Mouse (Mus musculus) ES-E14 (cell line): ENCODE measurements at regions not wholly inside any gene's neighbourhood (a gene's known extent, or its start where the extent isn't known, plus 50 kb on each side); places are given as distances from the start of the nearest gene placed in this dataset.

Experiments used
- DNase-seq: peaks from one replicate; pipeline ENCODE4 v3.0.0-alpha.2; 2013; ENCODE audit warnings: low read depth, low spot score
- H3K27ac ChIP-seq: 2 replicates; pipeline ENCODE4 v1.5.1; 2012; ENCODE audit warnings: low read depth, mild to moderate bottlenecking, low read length, moderate library complexity, mixed read lengths; ENCODE audit not compliant: poor library complexity, insufficient read depth, severe bottlenecking
- H3K36me3 ChIP-seq: 2 replicates; pipeline ENCODE4 v1.6.1; 2012; ENCODE audit warnings: mild to moderate bottlenecking, low read length, moderate library complexity, mixed read lengths; ENCODE audit not compliant: control insufficient read depth, poor library complexity, insufficient read depth, severe bottlenecking
- H3K4me1 ChIP-seq, 2 experiments: fragments of 150-350 bp in 1 of 2; sonication (generic) in 1 of 2; 2 replicates each; pipeline ENCODE4 v1.6.1; 2012; ENCODE audit warnings: low read length in 2 of 2, mild to moderate bottlenecking in 1 of 2, mixed read lengths in 1 of 2; ENCODE audit not compliant: control insufficient read depth in 2 of 2, insufficient read depth in 2 of 2, poor library complexity in 1 of 2
- H3K4me3 ChIP-seq, 2 experiments: fragments of 150-350 bp in 1 of 2; sonication (generic) in 1 of 2; 2 replicates each; pipeline ENCODE4 v1.5.1; 2012; ENCODE audit warnings: low read length in 2 of 2, low read depth in 1 of 2, mild to moderate bottlenecking in 1 of 2, mixed read lengths in 1 of 2; ENCODE audit not compliant: insufficient read depth in 1 of 2, poor library complexity in 1 of 2, severe bottlenecking in 1 of 2
- H3K9ac ChIP-seq: 2 replicates; pipeline ENCODE4 v1.6.1; 2012; ENCODE audit warnings: low read depth, mild to moderate bottlenecking, low read length, mixed read lengths; ENCODE audit not compliant: poor library complexity, insufficient read depth, severe bottlenecking
- H3K9me3 ChIP-seq: fragments of 150-350 bp; sonication (generic); 2 replicates; pipeline ENCODE4 v1.6.1; 2012; ENCODE audit warnings: low read depth, mild to moderate bottlenecking, low read length; ENCODE audit not compliant: control insufficient read depth, insufficient read depth
- CHD2 ChIP-seq: IDR thresholded peaks from 2 replicates; pipeline ENCODE4 v1.6.1; 2014; ENCODE audit warnings: mild to moderate bottlenecking, low read depth, low read length, inconsistent platforms
- HCFC1 ChIP-seq: IDR thresholded peaks from 2 replicates; pipeline ENCODE4 v1.6.1; 2012; ENCODE audit warnings: low read length, inconsistent platforms, borderline replicate concordance; ENCODE audit not compliant: insufficient read depth
- MAFK ChIP-seq: IDR thresholded peaks from 2 replicates; pipeline ENCODE4 v1.6.1; 2014; ENCODE audit warnings: mild to moderate bottlenecking, low read depth, low read length, inconsistent platforms; ENCODE audit not compliant: insufficient read depth
- ZC3H11A ChIP-seq: IDR thresholded peaks from 2 replicates; pipeline ENCODE4 v1.6.1; 2012; ENCODE audit warnings: low read depth, mild to moderate bottlenecking, inconsistent platforms, low read length, borderline replicate concordance
- ZNF384 ChIP-seq: IDR thresholded peaks from 2 replicates; pipeline ENCODE4 v1.6.1; 2012; ENCODE audit warnings: low read depth, low read length, inconsistent platforms
- in situ Hi-C, 2 experiments: fragments of 600-800 bp; cut with MboI; formaldehyde crosslinking; loops; one replicate each; pipeline ENCODE4 v1.15.1; 2025; ENCODE audit warnings: low sequenced_read_pairs in 2 of 2, inconsistent platforms in 1 of 2; ENCODE audit not compliant: unreplicated experiment in 2 of 2

DNA sequence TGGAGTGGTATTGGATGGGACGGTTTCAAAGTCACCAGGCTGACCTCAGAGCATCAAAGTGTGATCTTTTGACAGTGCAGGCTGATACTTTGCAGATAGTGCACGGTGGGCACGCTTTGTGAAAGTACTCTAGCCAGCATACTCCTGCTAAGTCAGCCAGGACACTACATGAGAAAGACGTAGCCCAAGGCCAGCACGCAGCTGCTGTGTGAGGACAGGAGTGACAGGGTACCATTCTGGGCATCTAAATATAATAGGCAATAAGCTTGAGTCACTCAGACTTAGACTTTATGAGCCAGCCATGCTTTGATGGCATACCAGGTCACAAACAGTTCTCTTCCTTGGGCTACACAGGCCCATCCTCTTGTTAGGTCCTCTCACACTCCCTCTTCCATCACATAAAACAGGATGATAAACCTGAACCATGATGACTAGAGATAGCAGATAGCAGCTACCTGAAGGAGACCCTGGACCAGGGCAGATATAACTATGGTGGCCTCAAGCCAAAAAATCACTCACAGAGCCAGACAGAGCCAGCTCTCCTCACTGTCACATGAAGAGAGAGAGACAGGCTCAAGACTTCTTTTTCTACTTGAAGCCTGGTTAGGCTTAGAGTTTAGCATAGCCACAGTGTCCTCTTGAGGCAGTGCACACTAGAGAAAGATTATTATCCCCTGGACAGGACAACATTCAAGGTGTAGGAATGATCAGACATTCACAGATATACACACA, 156.7 kb upstream of the Rreb1 start:
- no peaks in the 10 kb centered on the region for H3K9me3 ChIP-seq
- in situ Hi-C loops: no loop called here
- TF ChIP-seq HCFC1 (no peak), MAFK (no peak), ZC3H11A (no peak), ZNF384 (no peak), CHD2 (no peak)
- H3K9ac ChIP-seq: no peak overlapping the region
- H3K4me1 ChIP-seq: no peaks in the 10 kb centered on the region
- DNase-seq: no peak
- H3K27ac ChIP-seq: no peak overlapping the region
- H3K4me3 ChIP-seq: no peak overlapping the region
- H3K36me3 ChIP-seq: no peaks in the 10 kb centered on the region

DNA sequence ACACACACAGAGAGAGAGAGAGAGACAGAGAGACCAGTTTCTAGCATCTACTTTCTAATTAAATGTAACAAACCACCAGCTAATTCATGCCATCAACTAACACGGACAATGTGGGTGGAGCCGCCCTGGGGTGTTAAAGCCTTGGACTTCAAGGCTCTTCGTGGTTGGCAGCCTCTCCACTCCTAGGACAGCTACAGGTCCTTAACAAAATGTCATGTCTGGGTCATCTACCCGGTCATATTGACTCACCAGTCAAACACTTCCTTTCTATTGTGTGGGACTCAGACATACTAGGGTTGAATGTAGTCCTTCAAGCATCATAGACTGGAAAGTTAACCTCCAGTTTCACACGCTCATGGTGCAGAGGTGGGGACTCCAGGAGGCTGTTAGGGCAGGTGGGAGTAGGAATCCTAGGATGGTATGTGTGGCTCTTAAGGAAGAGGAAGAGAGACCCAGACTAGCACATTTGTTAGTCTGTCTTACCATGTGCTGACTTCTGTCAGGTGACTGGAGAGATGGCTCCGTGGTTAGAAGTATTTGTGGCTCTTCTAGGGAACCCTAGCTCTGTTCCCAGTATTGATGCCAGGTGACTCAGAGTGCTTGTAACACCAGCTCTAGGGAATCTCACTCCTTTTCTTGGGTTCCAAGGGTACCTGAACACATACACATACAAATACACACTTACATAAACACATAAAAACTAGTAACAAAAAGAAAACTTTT, 155.7 kb upstream of the Rreb1 start:
- Histone ChIP-seq H3K4me3 (no peak overlapping the region), H3K9ac (no peak overlapping the region), H3K36me3 (no peaks in the 10 kb centered on the region), H3K4me1 (no peaks in the 10 kb centered on the region), H3K9me3 (no peaks in the 10 kb centered on the region), H3K27ac (no peak overlapping the region)
- no peak for DNase-seq
- in situ Hi-C loops: no loop called here
- TF ChIP-seq ZC3H11A (no peak), MAFK (no peak), ZNF384 (no peak), CHD2 (no peak), HCFC1 (no peak)

- no peaks in the 10 kb centered on the region for H3K36me3 ChIP-seq
- TF ChIP-seq ZNF384 (no peak), MAFK (no peak), HCFC1 (no peak), ZC3H11A (no peak), CHD2 (no peak)
- H3K9me3 ChIP-seq: no peaks in the 10 kb centered on the region
- no peak overlapping the region for H3K4me3 ChIP-seq
- in situ Hi-C loops: no loop called here
- no peak for DNase-seq
- no peak overlapping the region for H3K9ac ChIP-seq
- no peak overlapping the region for H3K27ac ChIP-seq
- no peaks in the 10 kb centered on the region for H3K4me1 ChIP-seq
These were observed 153.5 kb upstream of the Rreb1 start for GRCm38 (mm10) chr13:37624741-37625140.

- DNase-seq: no peak
- H3K27ac ChIP-seq: no peak overlapping the region
- H3K4me3 ChIP-seq: no peak overlapping the region
- TF ChIP-seq HCFC1 (no peak), CHD2 (no peak), ZNF384 (no peak), MAFK (no peak), ZC3H11A (no peak)
- no peaks in the 10 kb centered on the region for H3K4me1 ChIP-seq
- H3K36me3 ChIP-seq: no peaks in the 10 kb centered on the region
- H3K9me3 ChIP-seq: no peaks in the 10 kb centered on the region
- H3K9ac ChIP-seq: no peak overlapping the region
- in situ Hi-C loops: no loop called here
These were observed 152.5 kb upstream of the Rreb1 start for GRCm38 (mm10) chr13:37625532-37626235.
